Mouse (Mus musculus) kidney, adult 18-20 months (tissue): Measurements from ENCODE around the gene Rpl4.
A peak's percentile ranks its signal among the peaks of the same experiment; 100 is the strongest.
"Not testable (repeated sequence)": the region's sequence is repeated elsewhere in the genome, so short reads cannot be mapped to it uniquely, and the experiment has no call there.

Source experiments
- DNase-seq: peaks from one replicate; pipeline ENCODE4 v3.0.0; 2021

The Rpl4 gene

DNA sequence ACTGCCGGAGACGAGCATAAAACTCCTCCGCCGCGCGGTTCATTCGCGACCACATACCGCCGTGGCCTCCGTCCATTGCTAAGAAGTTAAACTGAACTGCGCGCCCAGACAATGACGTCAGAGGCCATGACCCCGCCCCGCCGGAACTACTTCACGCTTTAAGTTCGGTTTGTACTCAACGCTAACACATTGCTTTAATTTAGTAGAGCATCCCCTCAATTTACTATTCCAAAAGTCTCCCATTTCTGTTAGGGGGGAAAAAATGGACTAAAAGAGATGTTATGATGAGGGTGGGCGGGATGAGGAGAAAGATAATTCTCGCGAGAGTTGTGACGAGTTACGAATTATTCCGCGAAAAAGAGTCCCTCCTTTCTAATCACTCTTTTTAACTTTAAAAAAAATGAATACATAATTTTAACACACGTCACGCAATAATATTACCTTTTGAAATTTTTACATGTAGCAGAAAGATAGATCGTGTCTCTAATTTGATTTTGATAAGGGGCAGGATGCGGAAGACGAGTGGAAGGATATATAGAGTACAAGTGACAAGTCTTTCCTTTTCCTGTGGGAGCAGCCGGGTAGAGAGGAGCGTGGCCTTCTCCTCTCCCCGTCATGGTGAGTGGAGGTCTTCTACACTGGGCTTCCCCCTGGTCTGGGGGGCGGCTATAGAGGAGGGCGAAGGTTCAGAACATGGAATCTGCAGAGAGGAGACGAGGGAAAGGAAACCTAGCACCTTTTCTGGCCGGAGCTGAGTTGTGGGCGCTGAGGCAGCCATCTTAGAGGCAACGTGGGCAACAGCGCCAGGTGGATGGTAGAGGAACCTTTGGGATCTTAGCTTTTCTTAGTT is at the start of gene Rpl4, which contains the start of gene Zwilch:
Gene Rpl4, plus strand, starts transcription at position 560 of the 850 bp plus-strand sequence.
Gene Zwilch, minus strand, starts transcription at position 289 of the 850 bp plus-strand sequence.
- DNase-seq = peak; percentile 89

- not testable (repeated sequence) for DNase-seq
Observed at GRCm38 (mm10) chr9:64124846-64125245, 48.3 kb upstream of the Rpl4 start.

DNA sequence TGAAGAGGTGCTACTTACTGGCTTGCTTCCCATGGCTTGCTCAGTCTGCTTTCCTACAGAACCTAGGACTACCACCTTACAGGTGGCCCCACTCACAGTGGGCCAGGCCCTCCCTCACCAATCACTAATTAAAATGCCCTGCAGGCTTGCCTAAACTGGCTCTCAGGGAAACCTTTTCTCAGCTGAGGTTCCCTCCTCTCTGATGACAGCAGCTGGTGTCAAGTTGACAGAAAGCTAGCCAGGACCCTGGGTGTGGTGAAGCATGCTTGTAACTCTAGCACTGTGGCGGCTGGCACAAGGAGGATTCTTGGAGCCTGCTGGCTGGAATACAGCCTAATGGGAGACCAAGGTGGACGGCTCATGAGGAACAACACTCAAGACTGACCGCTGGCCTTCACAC is 47.9 kb upstream of the Rpl4 start:
- no peak for DNase-seq

GRCm38 (mm10) chr9:64126121-64126520 is 47.1 kb upstream of the Rpl4 start:
- no peak for DNase-seq

- DNase-seq = no peak
Observed at GRCm38 (mm10) chr9:64131623-64132022, 41.6 kb upstream of the Rpl4 start.

DNA sequence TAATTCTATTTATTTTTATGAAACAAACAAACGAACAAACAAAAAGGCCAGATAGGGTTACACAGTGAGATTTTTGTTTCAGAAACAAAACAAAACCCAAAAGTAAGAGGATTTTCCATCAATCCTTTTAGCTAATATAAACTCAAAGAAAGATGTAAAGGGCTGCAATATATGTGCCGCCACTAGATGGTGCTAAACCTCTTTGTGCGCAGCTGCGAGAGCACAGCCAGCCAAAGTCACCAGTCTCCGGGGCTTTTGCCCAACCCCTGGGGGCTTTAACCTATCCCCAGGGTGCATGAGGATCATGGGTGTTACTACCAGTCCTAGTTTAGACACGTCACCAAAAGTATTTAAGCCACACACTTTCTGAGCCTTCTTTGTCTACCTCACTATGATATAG is 34.3 kb upstream of the Rpl4 start:
- peak; percentile 63 for DNase-seq

- no peak for DNase-seq
Observed at GRCm38 (mm10) chr9:64139879-64140278, 33.3 kb upstream of the Rpl4 start.

- DNase-seq = no peak
Observed at GRCm38 (mm10) chr9:64156641-64157040, 16.5 kb upstream of the Rpl4 start.

GRCm38 (mm10) chr9:64160471-64160870 is 12.7 kb upstream of the Rpl4 start:
- no peak for DNase-seq

- DNase-seq = not testable (repeated sequence)
Observed at GRCm38 (mm10) chr9:64169967-64170366, 3.2 kb upstream of the Rpl4 start.

GRCm38 (mm10) chr9:64172145-64172815 is 895 bp upstream of the Rpl4 start:
- no peak for DNase-seq

DNA sequence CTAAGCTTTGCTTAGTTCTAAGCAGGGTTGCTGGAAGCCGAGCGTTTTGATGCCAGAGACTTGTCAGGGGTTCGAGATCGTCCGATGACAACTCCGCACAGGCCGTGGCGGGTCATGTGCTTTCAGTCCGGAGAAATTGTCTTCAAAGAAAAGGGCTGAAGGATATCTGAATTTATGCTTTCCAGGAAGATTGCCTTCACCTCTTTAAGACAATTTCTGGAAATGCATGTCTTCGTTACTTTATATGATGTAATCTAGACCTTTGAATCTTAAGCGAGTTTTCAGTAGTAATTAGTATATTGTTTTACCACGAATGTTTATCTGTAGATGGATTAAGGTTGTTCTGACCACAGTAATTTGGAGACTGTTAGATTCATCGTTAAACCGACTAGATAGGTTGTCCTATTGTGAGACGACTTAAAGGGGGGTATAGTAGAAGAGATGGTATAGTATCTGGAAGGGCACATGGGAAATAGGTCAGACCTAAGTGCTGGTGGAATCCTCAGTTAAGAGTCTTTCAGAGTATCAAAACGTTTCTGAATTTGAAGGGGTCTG is 568 bp downstream of the Rpl4 start:
- no peak for DNase-seq

DNA sequence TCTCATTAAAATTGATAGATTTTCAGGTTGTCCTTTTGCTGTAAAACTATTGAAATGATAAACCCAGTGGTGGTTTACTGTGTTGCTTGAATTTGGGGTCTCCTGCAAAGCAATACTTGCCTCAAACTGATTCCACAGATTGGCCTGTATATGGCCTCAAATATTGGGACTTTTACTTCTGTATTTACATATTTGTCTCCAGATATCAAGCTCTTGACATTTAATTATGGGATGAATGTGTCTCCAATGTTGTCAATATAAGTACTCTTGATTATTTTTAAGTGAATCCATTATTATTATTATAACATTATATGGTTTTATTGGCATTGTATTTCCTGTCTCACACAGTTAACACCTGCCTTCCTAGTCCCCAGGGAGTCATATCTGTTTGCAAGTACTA is 1.2 kb downstream of the Rpl4 start:
- no peak for DNase-seq

- no peak for DNase-seq
Observed at GRCm38 (mm10) chr9:64174766-64175165, 1.6 kb downstream of the Rpl4 start.

DNA sequence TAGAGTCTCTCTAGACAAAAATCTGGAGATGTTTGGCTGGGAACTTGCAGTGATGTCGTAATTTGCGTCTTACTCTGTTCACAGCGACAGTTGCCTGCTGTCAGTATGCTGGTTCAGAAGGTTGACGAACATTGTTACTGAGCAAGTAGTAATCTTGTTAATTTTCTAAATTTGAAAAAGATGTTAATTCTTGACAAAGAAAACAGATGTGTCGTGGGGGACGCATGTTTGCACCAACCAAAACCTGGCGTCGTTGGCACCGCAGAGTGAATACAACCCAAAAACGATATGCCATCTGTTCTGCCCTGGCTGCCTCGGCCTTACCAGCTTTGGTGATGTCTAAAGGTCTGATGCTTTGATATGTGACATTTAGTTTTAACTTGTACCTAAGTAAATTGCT is 2.2 kb downstream of the Rpl4 start:
- DNase-seq = no peak

- no peak for DNase-seq
Observed at GRCm38 (mm10) chr9:64178610-64178973, 5.4 kb downstream of the Rpl4 start.

- DNase-seq = peak; percentile 93
Observed at GRCm38 (mm10) chr9:64178974-64179646, 5.9 kb downstream of the Rpl4 start, which contains the start of gene Snapc5. Snapc5 (plus strand) TSS chr9:64179274.

- not testable (repeated sequence) for DNase-seq
Observed at GRCm38 (mm10) chr9:64183295-64183694, 10.1 kb downstream of the Rpl4 start.

- DNase-seq = no peak
Observed at GRCm38 (mm10) chr9:64184166-64184840, 11.1 kb downstream of the Rpl4 start.

GRCm38 (mm10) chr9:64193879-64194278 is 20.7 kb downstream of the Rpl4 start:
- DNase-seq = no peak

DNA sequence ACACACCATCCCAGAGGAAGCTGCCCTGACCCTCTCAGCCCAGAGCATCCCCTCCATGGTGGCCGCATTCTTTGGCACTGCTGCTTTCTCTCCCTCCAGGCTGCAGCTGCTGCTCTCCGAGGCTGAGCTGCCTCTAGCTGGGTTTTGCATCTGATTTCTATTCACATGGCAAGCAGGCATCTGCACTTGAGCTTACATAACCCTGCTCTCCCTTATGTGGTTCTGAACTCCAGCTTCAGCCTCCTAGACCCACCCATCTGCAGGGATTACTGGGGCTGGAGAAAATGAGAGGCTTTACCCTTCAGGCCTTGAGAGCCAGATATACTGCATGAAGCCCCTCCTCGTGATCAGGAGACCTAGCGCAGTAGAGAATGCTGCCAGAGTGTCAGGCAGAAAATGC is 22.4 kb downstream of the Rpl4 start:
- no peak for DNase-seq

DNA sequence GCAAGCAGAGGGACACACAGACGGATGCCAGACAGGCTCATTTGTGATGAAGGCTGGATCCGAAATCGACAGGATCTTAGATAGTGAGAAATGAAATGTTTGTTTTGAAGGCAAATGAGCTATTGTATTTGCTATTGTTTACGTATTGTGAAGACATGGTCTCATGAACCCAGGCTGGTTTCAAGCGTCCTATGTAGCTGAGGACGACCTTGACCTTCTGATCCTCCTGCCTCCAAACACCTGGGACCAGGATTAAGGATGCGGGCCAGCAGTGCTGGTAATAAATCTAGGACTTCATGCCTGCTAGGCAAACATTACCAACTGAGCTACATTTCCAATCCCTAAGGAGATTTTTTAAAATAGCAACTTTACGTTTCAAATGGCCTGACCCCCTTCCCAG is 24.3 kb downstream of the Rpl4 start:
- DNase-seq = no peak
